Mouse (Mus musculus): ENCODE measurements at regions not wholly inside any gene's neighbourhood (a gene's known extent, or its start where the extent isn't known, plus 50 kb on each side); places are given as distances from the start of the nearest gene placed in this dataset.

DNA sequence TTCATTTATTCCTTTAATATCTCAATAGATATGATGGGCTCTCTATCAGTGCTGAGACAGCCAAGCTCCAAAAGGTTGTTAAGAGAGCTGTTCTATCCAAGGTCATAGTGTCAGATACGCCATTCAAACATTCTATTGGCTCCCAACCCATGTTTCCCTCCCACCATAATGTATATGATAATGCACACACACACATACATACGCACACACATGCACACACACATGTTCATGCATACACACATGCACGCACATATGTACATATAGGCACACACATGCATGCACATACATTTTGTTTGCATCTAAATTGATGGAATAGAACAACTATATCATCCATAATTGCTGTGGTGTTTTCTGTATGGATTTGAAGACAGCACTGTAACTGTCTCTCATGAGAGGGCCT is 60.0 kb upstream of the Myb start:
- TF ChIP-seq CTCF (IDR thresholded peaks at IDR 0.05; ENCODE audit: borderline replicate concordance, control insufficient read depth, extremely low read depth, insufficient read depth, low read length, poor library complexity) (no peak), POLR2A (IDR thresholded peaks at IDR 0.05; ENCODE audit: control insufficient read depth, extremely low read depth, insufficient read depth, low read length, poor library complexity) (no peak)

All from thymus, adult 2 months (tissue).